Mouse (Mus musculus): ENCODE data around the gene H2-Q6.
"Not testable (repeated sequence)": the region's sequence is repeated elsewhere in the genome, so short reads cannot be mapped to it uniquely, and the experiment has no call there.

The H2-Q6 gene

GRCm38 (mm10) chr17:35424624-35425416, at the start of gene H2-Q6:
Gene H2-Q6 (plus strand): TSS chr17:35424850.
- DNase-seq (ENCODE audit: low read depth in 1 of 2, low spot score in 2 of 2), result peak; percentile 52 to 80

GRCm38 (mm10) chr17:35379369-35379728, 45.3 kb upstream of the H2-Q6 start, which contains the start of gene H2-Q4:
Gene H2-Q4 (plus strand): TSS chr17:35379617.
- peak; percentile 95 to 97 for DNase-seq (ENCODE audit: low read depth in 1 of 2, low spot score in 2 of 2)

GRCm38 (mm10) chr17:35379729-35380451, 44.8 kb upstream of the H2-Q6 start:
- no peak for DNase-seq (ENCODE audit: low read depth in 1 of 2, low spot score in 2 of 2)

GRCm38 (mm10) chr17:35389796-35390195, 34.9 kb upstream of the H2-Q6 start:
- DNase-seq (ENCODE audit: low read depth in 1 of 2, low spot score in 2 of 2), result not testable (repeated sequence)

- not testable (repeated sequence) for DNase-seq (ENCODE audit: low read depth in 1 of 2, low spot score in 2 of 2)
These were observed 32.0 kb upstream of the H2-Q6 start for GRCm38 (mm10) chr17:35392671-35393070.

- DNase-seq (ENCODE audit: low read depth in 1 of 2, low spot score in 2 of 2), result peak in 1 of 2 experiments; percentile 43
These were observed 30.5 kb upstream of the H2-Q6 start for GRCm38 (mm10) chr17:35393864-35394800.

GRCm38 (mm10) chr17:35396956-35397355, 27.7 kb upstream of the H2-Q6 start:
- DNase-seq (ENCODE audit: low read depth in 1 of 2, low spot score in 2 of 2), result not testable (repeated sequence)

GRCm38 (mm10) chr17:35413057-35413456, 11.6 kb upstream of the H2-Q6 start:
- DNase-seq (ENCODE audit: low read depth in 1 of 2, low spot score in 2 of 2), result not testable (repeated sequence)

GRCm38 (mm10) chr17:35415273-35416129, 9.1 kb upstream of the H2-Q6 start:
- DNase-seq (ENCODE audit: low read depth in 1 of 2, low spot score in 2 of 2), result not testable (repeated sequence)

- DNase-seq (ENCODE audit: low read depth in 1 of 2, low spot score in 2 of 2), result no peak
These were observed 5.9 kb upstream of the H2-Q6 start for GRCm38 (mm10) chr17:35418772-35419171.

- DNase-seq (ENCODE audit: low read depth in 1 of 2, low spot score in 2 of 2), result not testable (repeated sequence)
These were observed 5.1 kb upstream of the H2-Q6 start for GRCm38 (mm10) chr17:35419564-35419963.

GRCm38 (mm10) chr17:35420206-35420810, 4.3 kb upstream of the H2-Q6 start:
- not testable (repeated sequence) for DNase-seq (ENCODE audit: low read depth in 1 of 2, low spot score in 2 of 2)

- not testable (repeated sequence) for DNase-seq (ENCODE audit: low read depth in 1 of 2, low spot score in 2 of 2)
These were observed 3.3 kb upstream of the H2-Q6 start for GRCm38 (mm10) chr17:35421331-35421730.

- DNase-seq (ENCODE audit: low read depth in 1 of 2, low spot score in 2 of 2), result not testable (repeated sequence)
These were observed 2.3 kb upstream of the H2-Q6 start for GRCm38 (mm10) chr17:35422360-35422759.

- DNase-seq (ENCODE audit: low read depth in 1 of 2, low spot score in 2 of 2), result not testable (repeated sequence)
These were observed 1.4 kb upstream of the H2-Q6 start for GRCm38 (mm10) chr17:35423131-35423810.

GRCm38 (mm10) chr17:35424106-35424505, 544 bp upstream of the H2-Q6 start:
- not testable (repeated sequence) for DNase-seq (ENCODE audit: low read depth in 1 of 2, low spot score in 2 of 2)

- not testable (repeated sequence) for DNase-seq (ENCODE audit: low read depth in 1 of 2, low spot score in 2 of 2)
These were observed 824 bp downstream of the H2-Q6 start for GRCm38 (mm10) chr17:35425474-35425873.

GRCm38 (mm10) chr17:35428883-35429282, 4.2 kb downstream of the H2-Q6 start:
- not testable (repeated sequence) for DNase-seq (ENCODE audit: low read depth in 1 of 2, low spot score in 2 of 2)

- DNase-seq (ENCODE audit: low read depth in 1 of 2, low spot score in 2 of 2), result not testable (repeated sequence)
These were observed 6.0 kb downstream of the H2-Q6 start for GRCm38 (mm10) chr17:35430671-35431070.

Data from monocyte, adult 2 months (primary cell).